Mouse (Mus musculus): ENCODE measurements at regions not wholly inside any gene's neighbourhood (a gene's known extent, or its start where the extent isn't known, plus 50 kb on each side); places are given as distances from the start of the nearest gene placed in this dataset.

- TF ChIP-seq CTCF (conservative IDR thresholded peaks at IDR 0.05): no peak
- peak in 1 of 2 experiments; percentile 2 for DNase-seq (ENCODE audit: low spot score in 2 of 2)
- Histone ChIP-seq H3K27ac (no peak overlapping the region), H3K4me3 (no peak overlapping the region)
Observed at GRCm38 (mm10) chr12:6930726-6931125, 1046.7 kb upstream of the Apob start.

GRCm38 (mm10) chr12:6956638-6957037 is 1020.8 kb upstream of the Apob start:
- Histone ChIP-seq H3K27ac (no peak overlapping the region), H3K4me3 (no peak overlapping the region)
- DNase-seq (ENCODE audit: low spot score in 2 of 2): no peak
- no peak for TF ChIP-seq CTCF (conservative IDR thresholded peaks at IDR 0.05)

- no peak for TF ChIP-seq CTCF (conservative IDR thresholded peaks at IDR 0.05)
Observed at GRCm38 (mm10) chr12:6984664-6985063, 992.8 kb upstream of the Apob start.

DNA sequence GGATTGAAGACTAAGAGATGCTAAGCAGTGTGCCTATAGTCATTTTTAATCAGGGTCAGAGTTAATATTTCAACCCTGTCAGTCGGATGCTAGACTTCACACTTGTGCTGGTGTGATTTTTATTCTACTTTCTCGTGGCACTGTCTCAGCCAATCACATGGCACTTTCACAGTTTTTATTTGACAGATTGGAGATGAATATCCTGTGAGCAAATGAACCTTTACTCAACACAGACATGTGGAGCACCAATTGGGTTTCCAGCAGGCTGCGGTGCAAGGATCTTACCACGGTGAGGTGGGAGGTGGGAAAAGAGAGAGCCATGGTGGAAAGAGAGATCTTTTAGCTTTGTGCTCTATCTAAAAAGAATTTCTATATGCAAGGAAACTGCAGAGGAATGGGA is 949.0 kb upstream of the Apob start:
- TF ChIP-seq CTCF (conservative IDR thresholded peaks at IDR 0.05): no peak
- no peak for DNase-seq (ENCODE audit: low spot score in 2 of 2)
- Histone ChIP-seq H3K27ac (no peak overlapping the region), H3K4me3 (no peak overlapping the region)

More at GRCm38 (mm10) chr12:6984664-6985063, 992.8 kb upstream of the Apob start:
- Histone ChIP-seq H3K27ac (no peak overlapping the region), H3K4me3 (no peak overlapping the region)
- DNase-seq (ENCODE audit: low spot score in 2 of 2): no peak

GRCm38 (mm10) chr12:7029396-7030065 is 947.9 kb upstream of the Apob start:
- no peak for DNase-seq (ENCODE audit: low spot score in 2 of 2)
- Histone ChIP-seq H3K4me3 (no peak overlapping the region), H3K27ac (no peak overlapping the region)
- no peak for TF ChIP-seq CTCF (conservative IDR thresholded peaks at IDR 0.05)

- Histone ChIP-seq H3K4me3 (no peak overlapping the region), H3K27ac (no peak overlapping the region)
- DNase-seq (ENCODE audit: low spot score in 2 of 2): no peak
- no peak for TF ChIP-seq CTCF (conservative IDR thresholded peaks at IDR 0.05)
Observed at GRCm38 (mm10) chr12:7050791-7051190, 926.7 kb upstream of the Apob start.

GRCm38 (mm10) chr12:7054575-7054974 is 922.9 kb upstream of the Apob start:
- Histone ChIP-seq H3K27ac (no peak overlapping the region), H3K4me3 (no peak overlapping the region)
- DNase-seq (ENCODE audit: low spot score in 2 of 2): no peak
- peak; percentile 75 for TF ChIP-seq CTCF (conservative IDR thresholded peaks at IDR 0.05)

- no peak for TF ChIP-seq CTCF (conservative IDR thresholded peaks at IDR 0.05)
- DNase-seq (ENCODE audit: low spot score in 2 of 2): peak in 1 of 2 experiments; percentile 19
- H3K27ac ChIP-seq: no peak overlapping the region
Observed at GRCm38 (mm10) chr12:7094582-7094981, 882.9 kb upstream of the Apob start.

DNA sequence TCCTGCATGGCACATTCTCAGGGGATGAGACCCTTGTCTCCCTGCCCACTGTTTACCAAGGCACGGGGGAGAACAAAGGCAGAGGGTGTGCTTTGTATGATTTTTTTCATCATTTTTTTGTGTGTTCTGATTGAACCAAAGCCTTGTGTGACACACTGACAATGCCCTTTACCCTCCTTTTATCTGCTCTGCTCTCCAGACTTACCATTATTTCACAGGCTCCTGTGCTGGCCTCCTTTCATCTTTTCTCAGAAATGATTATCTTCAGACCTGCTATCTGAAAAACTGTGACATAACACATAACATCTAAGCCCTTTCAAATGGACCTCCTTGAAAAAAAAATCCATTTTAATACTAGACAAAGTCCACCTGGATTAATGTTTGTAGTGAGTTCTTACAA is 882.0 kb upstream of the Apob start:
- no peak overlapping the region for H3K4me3 ChIP-seq
- no peak for TF ChIP-seq CTCF (conservative IDR thresholded peaks at IDR 0.05)
- no peak overlapping the region for H3K27ac ChIP-seq
- no peak for DNase-seq (ENCODE audit: low spot score in 2 of 2)

More at GRCm38 (mm10) chr12:7094582-7094981, 882.9 kb upstream of the Apob start:
- no peak overlapping the region for H3K4me3 ChIP-seq

- DNase-seq (ENCODE audit: low spot score in 2 of 2): no peak
- Histone ChIP-seq H3K27ac (no peak overlapping the region), H3K4me3 (no peak overlapping the region)
- TF ChIP-seq CTCF (conservative IDR thresholded peaks at IDR 0.05): no peak
Observed at GRCm38 (mm10) chr12:7096221-7096620, 881.2 kb upstream of the Apob start.

- H3K27ac ChIP-seq: no peak overlapping the region
- no peak for TF ChIP-seq CTCF (conservative IDR thresholded peaks at IDR 0.05)
- DNase-seq (ENCODE audit: low spot score in 2 of 2): no peak
- H3K4me3 ChIP-seq: no peak overlapping the region
Observed at GRCm38 (mm10) chr12:7139044-7139443, 838.4 kb upstream of the Apob start.

Data from layer of hippocampus, adult 2 months (tissue).